Mouse (Mus musculus) embryo, embryonic 11.5 days (tissue): ENCODE data around the gene Csgalnact2.
A peak's percentile ranks its signal among the peaks of the same experiment; 100 is the strongest.

Experiments used
- DNase-seq: peaks from one replicate; pipeline ENCODE4 v3.0.0-alpha.2; 2012; ENCODE audit warnings: low read depth, low spot score

Csgalnact2 gene

DNA sequence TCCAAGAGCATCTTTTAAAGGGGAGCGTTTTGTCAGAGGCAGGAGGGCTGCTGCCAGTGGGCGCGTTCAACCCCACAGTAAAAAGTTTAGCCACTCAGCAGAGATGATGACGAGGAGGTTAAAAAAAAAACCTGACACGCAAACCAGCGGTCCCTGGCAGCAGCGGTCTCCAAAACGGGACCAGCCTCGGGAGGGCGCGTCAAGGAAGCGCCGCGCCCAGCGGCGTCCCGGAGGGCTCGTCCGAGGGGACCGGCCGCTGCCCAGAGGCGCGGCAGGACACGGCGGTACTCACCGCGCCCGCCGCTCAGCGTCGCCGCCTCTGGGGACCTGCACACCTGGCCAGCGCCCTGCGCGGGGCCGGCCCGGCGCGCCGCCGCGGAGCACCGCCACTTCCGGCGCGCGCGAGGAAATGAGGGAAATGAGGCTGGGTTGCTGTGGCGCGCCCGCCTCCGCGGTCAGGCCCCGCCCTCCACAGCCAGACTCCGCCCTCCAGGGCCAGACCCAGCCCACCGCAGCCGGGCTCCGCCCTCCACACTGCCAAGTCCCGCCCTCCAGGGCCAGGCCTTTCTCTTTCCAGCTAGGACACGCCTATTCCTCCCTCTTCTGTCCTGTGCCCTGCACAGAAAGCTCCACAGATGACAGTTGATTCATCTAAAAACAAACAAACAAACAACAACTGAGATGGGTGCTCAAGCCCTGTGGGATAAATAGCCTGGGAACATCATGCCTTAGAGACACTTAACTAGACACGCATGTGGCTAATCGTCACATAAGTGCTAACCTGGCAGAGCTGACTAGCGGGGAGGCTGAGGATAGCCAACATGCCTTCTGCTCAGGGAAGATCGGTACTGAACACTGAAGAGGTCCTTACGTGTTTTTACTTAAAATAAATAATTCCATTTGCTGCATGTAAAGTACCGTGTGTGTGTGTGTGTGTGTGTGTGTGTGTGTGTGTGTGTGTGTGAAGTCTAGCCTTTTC is at the start of gene Csgalnact2:
Csgalnact2 (minus strand) TSS at position 410 of the 979 bp plus-strand sequence.
- DNase-seq, result peak; percentile 81

- DNase-seq, result no peak
These were observed 49.7 kb upstream of the Csgalnact2 start for GRCm38 (mm10) chr6:118188599-118188998.

DNA sequence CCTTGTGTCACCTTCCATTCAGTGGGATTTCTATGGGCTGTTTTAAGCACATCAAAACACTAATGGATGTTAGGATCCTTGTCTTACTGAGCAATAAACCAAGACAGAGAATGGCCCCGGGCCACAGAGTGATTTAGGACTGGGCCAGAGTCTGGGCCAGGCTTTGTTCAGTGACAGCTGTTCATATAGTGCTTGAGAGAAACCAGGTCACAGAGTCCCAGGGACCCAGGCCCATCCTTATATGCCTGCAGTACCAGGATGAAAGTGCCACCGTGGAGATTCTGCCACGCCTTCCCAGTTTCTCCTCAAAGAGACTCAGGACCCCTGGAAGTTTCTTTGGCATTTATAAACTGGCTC is 48.3 kb upstream of the Csgalnact2 start:
- DNase-seq, result no peak

DNA sequence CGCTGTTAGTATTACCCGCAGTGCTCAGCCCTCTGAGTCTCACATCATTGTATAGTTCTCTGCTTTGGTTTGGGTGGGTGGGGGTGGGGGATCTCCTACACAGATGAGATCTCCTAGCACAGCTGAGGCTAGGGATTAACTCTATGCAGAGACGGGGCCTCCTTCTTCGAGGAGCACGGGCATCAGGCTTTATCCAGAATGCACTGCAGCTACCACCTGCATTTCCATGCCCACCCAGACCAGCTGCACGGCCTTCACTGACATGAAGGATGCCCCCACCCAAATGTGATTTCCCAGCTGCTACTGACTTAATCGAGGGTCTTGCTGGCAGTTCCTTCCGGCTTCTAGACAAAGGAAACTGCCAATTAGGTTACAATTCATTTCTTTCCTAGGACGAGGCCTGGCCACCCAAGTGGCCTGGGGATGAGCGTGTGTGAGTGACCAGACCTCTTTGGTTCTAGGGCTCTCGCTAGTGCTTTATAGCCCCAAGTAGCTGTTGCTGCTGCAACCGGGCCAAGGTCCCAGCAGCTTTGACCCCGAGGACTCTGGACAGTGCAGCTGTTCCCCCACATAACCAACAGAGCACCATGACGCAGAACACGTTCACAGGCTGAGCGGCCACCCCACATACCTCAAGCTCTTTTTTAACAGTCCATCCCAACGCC is 47.8 kb upstream of the Csgalnact2 start:
- DNase-seq, result no peak

- DNase-seq, result no peak
These were observed 45.2 kb upstream of the Csgalnact2 start for GRCm38 (mm10) chr6:118184126-118184525.

DNA sequence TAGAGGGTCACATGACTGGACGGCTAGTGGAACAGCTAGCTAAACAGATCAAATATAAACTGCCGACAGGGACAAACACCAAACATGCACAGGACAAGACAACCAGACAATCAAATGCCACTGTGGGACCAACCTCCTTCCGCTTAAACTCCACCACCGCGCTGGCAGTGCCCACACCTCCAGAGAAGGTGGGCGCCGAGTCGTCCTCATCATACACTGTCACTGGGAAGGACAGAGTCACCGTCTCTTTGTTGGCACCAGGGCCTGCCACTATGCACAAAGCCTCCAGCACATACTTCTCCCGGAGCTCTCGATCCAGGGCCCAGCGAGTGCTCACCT is 41.1 kb upstream of the Csgalnact2 start:
- no peak for DNase-seq

GRCm38 (mm10) chr6:118179316-118180084 is 40.6 kb upstream of the Csgalnact2 start:
- peak; percentile 76 for DNase-seq

- DNase-seq, result no peak
These were observed 35.0 kb upstream of the Csgalnact2 start for GRCm38 (mm10) chr6:118173975-118174328.

GRCm38 (mm10) chr6:118173251-118173974 is 34.5 kb upstream of the Csgalnact2 start:
- no peak for DNase-seq

GRCm38 (mm10) chr6:118171386-118171785 is 32.4 kb upstream of the Csgalnact2 start:
- DNase-seq, result no peak

DNA sequence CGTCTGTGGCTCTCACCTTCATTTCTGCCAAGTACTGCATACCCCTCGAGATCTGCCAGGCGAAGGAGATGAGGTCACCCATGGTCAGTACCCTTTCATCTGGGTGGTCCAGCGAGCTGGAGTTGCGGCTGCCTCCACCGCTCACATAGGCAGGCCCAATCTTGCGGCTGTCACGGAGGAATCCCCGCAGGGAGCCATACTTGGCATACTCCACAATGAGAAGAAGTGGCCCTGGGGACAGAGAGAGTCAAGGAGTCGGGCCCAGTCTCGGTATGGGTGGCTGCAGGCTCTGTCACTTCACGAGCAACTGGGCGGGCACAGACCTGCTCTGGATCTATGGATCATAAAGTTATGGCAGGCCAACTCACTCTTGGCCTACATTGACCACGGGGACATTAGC is 29.2 kb upstream of the Csgalnact2 start:
- no peak for DNase-seq

- DNase-seq, result no peak
These were observed 28.1 kb upstream of the Csgalnact2 start for GRCm38 (mm10) chr6:118167013-118167412.

DNA sequence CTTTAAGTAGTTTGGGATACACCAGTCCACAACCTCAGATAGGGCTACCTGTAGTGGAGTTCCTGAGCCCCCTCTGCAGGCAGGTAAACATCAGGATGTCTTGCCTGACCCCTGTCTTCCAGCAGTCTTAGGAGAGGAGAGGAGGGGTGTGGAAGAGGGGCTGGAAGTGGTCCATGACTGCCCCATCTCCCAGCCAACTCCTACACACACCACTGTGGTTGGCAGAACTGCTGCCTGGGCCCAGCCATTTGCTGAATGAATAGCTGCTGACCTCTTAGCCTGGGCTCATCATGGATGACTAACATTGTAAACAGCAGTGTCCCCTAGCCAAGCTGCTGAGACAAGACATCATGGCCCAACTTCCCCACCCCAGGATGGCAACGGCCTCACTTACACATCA is 26.6 kb upstream of the Csgalnact2 start:
- DNase-seq, result no peak

DNA sequence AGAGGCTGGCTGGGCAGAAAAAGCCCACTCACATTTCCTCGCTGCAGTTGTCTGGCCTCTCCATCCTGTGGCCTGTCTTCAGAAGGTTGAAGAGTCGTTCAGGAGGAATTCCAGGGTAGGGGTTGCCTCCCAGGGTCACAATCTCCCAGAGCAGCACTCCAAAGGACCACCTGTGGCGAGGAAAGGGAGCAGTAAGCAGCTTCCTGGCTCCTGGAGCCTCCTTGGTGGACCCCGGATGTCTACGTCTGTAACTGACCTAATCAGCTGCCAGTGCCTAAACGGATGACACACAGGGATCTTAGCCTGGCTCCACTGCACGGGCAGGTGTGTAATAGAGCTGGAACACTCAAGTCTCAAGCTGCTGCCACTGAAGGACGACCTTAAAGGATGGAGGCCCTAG is 25.8 kb upstream of the Csgalnact2 start:
- no peak for DNase-seq

DNA sequence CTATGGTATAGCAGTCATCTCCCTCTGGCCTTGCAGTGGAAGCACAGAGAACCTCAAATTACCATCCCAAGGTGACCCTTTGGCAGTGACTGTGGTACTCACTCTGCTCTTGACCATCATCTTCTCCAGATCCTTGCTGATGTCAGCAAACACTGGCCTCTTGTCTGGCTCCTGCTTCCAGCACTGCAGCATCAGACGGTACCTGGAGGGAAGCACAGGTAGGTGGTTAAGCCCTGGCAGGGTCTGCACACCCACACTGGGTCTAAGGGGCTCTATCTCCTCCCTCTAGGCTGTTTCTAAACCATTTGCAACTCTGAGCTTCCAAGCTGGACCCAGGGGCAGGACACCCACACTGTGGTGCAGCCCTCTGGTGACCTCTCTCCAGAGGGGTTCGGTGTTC is 24.1 kb upstream of the Csgalnact2 start:
- no peak for DNase-seq

DNA sequence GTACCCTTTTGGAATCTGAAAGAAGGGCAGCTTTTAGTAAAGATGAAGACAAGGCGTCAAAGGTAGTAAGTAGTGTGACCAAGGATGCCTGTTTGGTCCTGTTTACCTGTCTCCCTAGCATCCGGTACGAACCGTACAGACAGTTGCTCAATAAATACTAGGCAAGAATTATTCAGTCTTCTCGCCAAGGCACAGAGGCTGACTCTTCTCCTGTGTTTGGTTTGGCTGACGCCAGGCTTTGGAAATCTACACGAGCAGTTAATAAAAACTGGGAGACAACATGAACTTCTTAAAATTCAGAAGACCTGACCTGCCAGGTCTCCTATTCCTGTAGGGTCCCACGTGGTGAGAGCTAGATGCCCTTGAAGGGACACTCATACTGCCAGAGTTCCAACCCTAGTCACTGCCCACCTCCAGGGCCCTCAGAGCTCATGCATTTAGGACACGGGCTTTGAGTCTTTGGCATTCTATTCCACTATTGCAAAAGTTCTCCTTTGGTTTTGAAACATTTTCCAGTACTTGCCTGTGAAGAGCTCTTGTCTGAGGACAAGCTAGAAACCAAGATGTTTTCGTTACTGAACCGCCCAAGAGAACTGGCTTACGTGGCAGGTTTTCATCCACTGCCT is 23.6 kb upstream of the Csgalnact2 start:
- DNase-seq, result no peak

DNA sequence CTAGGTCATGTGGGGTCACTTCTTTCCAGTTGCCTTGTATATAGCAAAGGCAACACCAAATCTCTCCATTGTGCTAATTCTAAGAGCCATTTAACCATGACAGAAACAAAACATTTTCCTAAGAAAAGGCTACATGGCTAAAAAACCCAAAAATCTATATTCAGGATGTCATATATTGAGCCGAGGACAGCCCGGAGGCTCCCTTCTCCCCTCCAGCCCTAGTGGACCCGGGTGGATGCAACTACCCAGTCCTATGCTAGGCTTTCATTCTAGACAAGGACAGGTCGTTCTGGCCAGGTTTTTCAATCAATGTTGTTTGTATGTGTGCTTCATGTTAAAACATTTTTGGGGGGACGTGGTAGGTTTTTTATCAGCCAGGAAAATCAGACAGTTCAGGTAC is 14.2 kb upstream of the Csgalnact2 start:
- no peak for DNase-seq

- no peak for DNase-seq
These were observed 12.0 kb upstream of the Csgalnact2 start for GRCm38 (mm10) chr6:118150988-118151387.

DNA sequence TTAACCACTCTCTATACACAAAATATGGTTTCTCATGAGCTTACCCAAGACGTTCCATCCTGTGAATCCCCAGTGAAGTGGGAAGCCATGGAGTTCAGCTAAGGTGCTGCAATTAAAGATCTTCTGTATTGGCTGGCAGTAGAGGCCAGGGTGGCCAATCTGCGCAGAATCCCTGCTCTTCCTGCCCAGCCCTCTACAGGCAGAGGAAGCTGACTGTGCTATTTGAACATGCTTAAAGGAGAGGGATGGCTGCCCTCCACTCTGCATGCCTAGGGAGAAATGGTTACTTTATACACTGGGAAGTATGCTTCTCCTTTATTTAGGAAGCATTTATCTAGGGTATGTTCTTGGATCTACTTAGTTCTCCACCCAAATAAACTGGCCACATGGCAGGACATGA is 11.6 kb upstream of the Csgalnact2 start:
- no peak for DNase-seq

GRCm38 (mm10) chr6:118150128-118150527 is 11.2 kb upstream of the Csgalnact2 start:
- DNase-seq, result no peak

DNA sequence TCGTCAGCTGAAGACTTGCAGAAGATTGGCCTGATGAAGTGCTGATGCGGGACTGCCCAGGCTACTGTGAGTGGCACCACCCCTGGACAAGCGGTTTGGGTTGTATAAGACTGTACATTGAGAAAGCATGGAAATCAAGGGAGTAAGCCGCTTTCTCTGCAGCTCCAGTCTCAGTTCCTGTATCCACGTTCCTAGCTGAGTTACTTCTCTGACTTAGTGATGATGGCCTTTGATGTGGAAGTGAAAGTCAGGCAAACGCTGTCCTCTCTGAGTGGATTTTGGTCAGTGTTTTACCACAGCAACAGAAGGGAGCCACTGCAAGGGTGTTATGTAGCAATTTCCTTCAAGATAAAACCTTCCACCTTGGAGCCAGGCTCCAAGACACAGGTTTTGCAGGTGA is 2.0 kb upstream of the Csgalnact2 start:
- DNase-seq, result no peak
